Comparison of ENCODE assay signal across 8 mouse cellular contexts in the genomic region with DNA sequence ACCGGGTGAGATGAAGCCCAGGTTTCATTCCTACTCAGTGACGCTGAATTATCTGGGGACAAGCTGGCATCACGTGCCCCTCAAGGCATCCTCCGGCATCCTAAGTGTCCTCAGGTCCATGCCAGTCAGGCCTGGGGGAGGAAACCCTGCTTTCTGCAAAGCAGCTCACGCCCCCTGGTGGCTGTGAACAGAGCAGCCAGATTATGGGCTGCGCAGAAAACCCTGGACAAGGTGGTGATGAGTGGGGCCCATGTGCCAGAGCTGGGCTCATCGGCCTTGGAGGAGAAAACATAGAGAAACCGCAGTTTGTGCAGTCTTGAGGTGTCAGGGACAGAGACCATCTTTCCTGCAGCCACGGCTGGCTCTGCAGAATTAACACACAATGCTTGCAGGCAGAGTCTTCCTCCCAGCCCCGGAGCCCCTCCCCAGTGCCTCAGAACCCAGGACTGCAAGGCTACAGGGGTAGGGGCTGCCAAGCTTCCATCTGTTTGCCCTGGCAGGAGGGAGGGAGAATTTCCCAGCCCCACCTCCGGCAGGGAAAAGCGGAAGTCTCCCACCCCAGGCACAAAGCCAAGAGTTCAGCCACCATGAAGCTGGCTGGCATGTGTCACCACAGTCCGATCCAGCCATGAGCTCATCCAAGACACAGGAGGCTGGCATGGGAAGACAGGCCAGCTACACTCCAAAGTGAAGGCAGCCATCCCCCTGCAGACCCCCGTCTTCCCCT.
DNase-seq lines count a peak whose midpoint lies in the region; ATAC-seq and TF ChIP-seq lines count a peak whose summit lies in the region.

No protein-coding gene starts in this region.

- no peak overlapping the region for H3K4me3 ChIP-seq in hindbrain, embryonic 16.5 days (ENCODE audit: low read length)
- no peak overlapping the region for H3K4me3 ChIP-seq in midbrain, embryonic 15.5 days
- no peak overlapping the region for H3K4me3 ChIP-seq in testis, adult 2 months (ENCODE audit: control insufficient read depth, low read depth, low read length)

- peak; percentile 66; the same call in 1 of the 2 replicates for ATAC-seq in common myeloid progenitor, adult 5-6 weeks (replicated peaks; ENCODE audit: low read depth, poor library complexity, severe bottlenecking)
- peak; percentile 90 for ATAC-seq in hindbrain, embryonic 16.5 days
- peak; percentile 78 for ATAC-seq in midbrain, embryonic 15.5 days (replicated peaks)

- peaks cover 14% of the 10 kb centered on the region for H3K4me1 ChIP-seq in hindbrain, embryonic 16.5 days (ENCODE audit: control insufficient read depth, insufficient read depth, low read depth, low read length)
- H3K4me1 ChIP-seq in midbrain, embryonic 15.5 days: peaks cover 4% of the 10 kb centered on the region; the same call in 1 of the 2 replicates
- peaks cover 2% of the 10 kb centered on the region for H3K4me1 ChIP-seq in testis, adult 2 months (ENCODE audit: control insufficient read depth, insufficient read depth, low read length)

- peak; percentile 17 to 65 for DNase-seq in spleen, postnatal 10 days (ENCODE audit: low spot score in 2 of 2)
- DNase-seq in spleen, adult 12 weeks (ENCODE audit: low spot score): no peak
- DNase-seq in gastrocnemius, adult 8-10 months (ENCODE audit: low spot score in 2 of 2): peak; percentile 36 to 37
- DNase-seq in left cerebral cortex, postnatal 36 days (ENCODE audit: low spot score in 2 of 2): peak; percentile 75 to 76

- 0 out of 2 replicates have a peak, but pooled peaks cover 9% of the 10 kb centered on the region for H3K36me3 ChIP-seq in hindbrain, embryonic 16.5 days (ENCODE audit: control insufficient read depth, insufficient read depth, low read length)
- H3K36me3 ChIP-seq in midbrain, embryonic 15.5 days (replicated peaks): peaks cover 3% of the 10 kb centered on the region
- H3K36me3 ChIP-seq in testis, adult 2 months (ENCODE audit: control insufficient read depth, insufficient read depth, low read length): no peaks in the 10 kb centered on the region

- peak overlapping the region; percentile 38 for H3K4me2 ChIP-seq in hindbrain, embryonic 16.5 days (ENCODE audit: low read length)
- no peak overlapping the region for H3K4me2 ChIP-seq in midbrain, embryonic 15.5 days

- no peaks in the 10 kb centered on the region for H3K9me3 ChIP-seq in hindbrain, embryonic 16.5 days (ENCODE audit: control insufficient read depth, low read length)
- no peaks in the 10 kb centered on the region for H3K9me3 ChIP-seq in midbrain, embryonic 15.5 days

- TF ChIP-seq CTCF in testis, adult 2 months (IDR thresholded peaks at IDR 0.05; ENCODE audit: control insufficient read depth, insufficient read depth, insufficient replicate concordance, low read depth, low read length): peak; percentile 70; the same call in 1 of the 2 replicates

- peak overlapping the region; percentile 75 for H3K27ac ChIP-seq in hindbrain, embryonic 16.5 days (ENCODE audit: low read depth, low read length)
- H3K27ac ChIP-seq in midbrain, embryonic 15.5 days: peak overlapping the region; percentile 64
- no peak overlapping the region for H3K27ac ChIP-seq in testis, adult 2 months (ENCODE audit: control insufficient read depth, insufficient read depth, low read depth, low read length)

- intact Hi-C loops in left cerebral cortex, postnatal 36 days (cut with DNase I): loop anchor here (5.0 kb wide), 1 partner anchor 192 kb away; no protein-coding TSS in a partner anchor

- no peak for TF ChIP-seq POLR2A in testis, adult 2 months (IDR thresholded peaks at IDR 0.05; ENCODE audit: control insufficient read depth, low read depth, low read length)

- WGBS in hindbrain, embryonic 16.5 days: 36% methylated on average over 14 of the region's 14 CpGs
- WGBS in midbrain, embryonic 15.5 days: 47% methylated on average over 14 of the region's 14 CpGs

- peaks cover 23% of the 10 kb centered on the region for H3K27me3 ChIP-seq in hindbrain, embryonic 16.5 days (replicated peaks; ENCODE audit: control insufficient read depth, insufficient read depth, low read length)
- peaks cover 31% of the 10 kb centered on the region for H3K27me3 ChIP-seq in midbrain, embryonic 15.5 days (replicated peaks)
- no peaks in the 10 kb centered on the region for H3K27me3 ChIP-seq in testis, adult 2 months (ENCODE audit: control insufficient read depth, insufficient read depth, low read length)

- H3K9ac ChIP-seq in hindbrain, embryonic 16.5 days (ENCODE audit: low read depth, low read length): peak overlapping the region; percentile 43; the same call in 1 of the 2 replicates
- no peak overlapping the region for H3K9ac ChIP-seq in midbrain, embryonic 15.5 days
